Mouse (Mus musculus) mesoderm, embryonic 11.5 days (tissue): ENCODE measurements around the gene Calml4.

Experiments used
- DNase-seq: peaks from one replicate; pipeline ENCODE4 v3.0.0-alpha.2; 2012; ENCODE audit warnings: low read depth, low spot score

The Calml4 gene

DNA sequence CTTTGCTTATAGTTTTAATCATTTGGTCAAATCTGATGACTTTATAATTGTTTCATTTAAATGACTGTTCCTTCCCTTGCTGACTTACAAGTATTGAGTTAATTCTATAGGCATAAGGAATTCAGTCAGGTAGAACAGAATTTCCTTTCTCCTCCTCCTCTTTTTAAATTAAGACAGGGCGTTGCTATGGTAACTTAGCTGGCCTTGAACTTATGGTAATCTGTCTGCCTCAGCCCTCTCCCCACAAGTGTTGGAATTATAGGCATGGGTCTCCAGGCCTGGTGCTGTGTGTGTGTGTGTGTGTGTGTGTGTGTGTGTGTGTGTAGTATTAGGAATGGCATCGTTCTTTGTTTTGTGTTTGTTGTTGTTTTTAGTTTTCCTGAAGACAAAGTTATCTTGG lies 43.9 kb downstream of the Calml4 start:
- peak; percentile 23 for DNase-seq

DNA sequence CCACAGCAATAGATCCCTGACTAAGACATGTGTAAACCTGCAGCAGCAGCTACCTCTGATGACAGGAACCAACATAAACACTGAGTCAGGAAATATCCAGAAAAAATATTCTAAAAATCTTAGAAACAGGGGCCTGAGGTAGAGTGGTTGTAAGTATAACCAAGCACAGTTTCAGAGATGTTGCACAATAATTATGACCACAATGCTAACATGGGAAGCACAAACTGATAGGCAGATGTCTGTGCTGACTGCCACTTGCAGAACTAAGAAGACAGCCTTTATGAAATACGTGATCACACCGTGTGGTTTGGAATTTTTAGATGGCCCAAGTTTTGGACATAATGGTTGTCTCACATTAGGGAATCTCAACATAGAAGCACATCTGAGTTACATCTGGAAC lies 46.0 kb downstream of the Calml4 start:
- no peak for DNase-seq

DNA sequence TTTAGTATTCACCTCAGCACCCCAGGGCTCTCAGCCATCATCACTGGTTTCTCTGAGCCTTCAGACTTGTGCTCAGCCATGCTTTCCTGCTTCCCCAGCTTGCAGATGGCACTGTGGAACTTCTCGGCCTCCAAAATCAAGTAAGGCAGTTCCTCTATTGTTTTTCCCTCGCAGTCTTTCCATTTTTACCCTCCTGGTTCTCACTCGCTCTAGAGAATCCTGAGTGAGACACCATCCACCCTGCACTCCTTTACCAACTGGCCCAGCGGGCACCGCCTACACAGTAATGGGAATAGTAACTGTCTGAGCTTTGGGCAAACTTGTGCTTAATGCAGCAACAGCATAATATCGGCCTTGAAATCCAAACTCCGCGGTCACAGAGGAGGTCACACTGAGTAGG lies 47.2 kb downstream of the Calml4 start:
- DNase-seq = no peak

DNA sequence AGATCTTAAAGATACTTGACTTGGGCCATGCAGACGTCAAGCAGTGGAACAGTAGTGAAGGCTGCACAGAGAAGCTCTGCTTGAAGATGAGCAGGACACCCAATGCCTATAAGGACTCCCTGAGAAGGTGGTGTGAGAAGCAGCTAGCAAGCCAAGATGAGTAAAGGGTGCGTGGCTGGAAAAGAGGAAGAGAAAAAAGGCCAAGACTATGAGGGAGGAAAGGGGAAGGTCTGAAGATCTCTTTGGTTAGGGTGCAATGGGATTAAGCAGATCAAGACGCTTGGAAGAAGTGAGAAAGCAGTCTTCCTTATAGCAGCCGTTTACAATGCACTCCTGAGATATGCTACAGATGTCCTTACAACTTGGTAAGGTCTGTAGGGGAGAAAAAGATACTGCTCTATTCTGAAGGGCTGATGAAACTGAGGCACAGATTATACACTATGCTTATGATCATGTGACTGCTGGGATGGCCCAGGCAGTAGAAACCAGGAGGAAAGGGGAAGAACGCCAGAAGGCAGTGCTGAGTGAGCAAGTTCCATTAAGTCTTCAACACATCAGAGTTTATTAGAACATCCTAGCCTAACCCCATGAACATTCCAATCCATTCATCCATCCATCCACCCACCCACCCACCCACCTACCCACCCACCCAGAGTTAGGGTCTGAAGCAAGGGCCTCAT lies 55.6 kb downstream of the Calml4 start:
- no peak for DNase-seq

DNA sequence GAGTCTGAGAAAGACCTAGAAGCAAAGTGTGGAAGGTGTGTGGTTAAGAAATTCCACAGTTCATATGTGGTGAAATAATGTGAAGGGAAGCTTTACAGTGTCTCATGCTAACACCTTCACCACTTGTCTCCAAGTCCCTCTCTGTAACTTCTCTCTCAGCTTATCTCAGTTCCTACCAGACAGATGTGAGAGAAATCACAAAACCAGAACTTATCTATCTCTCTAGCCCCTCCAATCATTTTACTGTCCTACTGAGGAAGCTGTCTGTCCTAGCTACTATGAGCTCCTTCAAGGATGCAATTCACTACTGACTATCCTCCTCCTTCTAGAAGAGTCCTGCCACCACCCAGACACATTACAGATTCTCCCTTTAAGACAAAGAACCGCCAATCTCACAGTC lies 59.2 kb downstream of the Calml4 start:
- no peak for DNase-seq

DNA sequence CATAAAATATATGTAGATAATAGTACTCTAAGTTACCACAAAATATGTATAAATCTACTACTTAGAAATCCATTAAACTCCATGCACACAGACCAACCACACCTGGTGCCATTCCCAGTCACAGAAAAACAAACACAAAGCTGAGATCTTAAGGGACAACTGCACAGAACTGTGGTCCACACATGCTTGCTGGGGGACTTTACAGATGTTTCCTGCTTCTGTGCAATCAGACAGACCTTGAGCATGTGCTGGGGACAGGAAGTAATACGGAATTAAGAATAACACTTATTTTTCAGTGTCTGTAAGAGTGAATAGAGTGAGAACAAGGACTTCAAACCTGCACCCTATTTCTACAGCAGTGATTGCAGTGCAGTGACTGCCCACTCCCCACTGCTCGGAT lies 63.0 kb downstream of the Calml4 start:
- peak; percentile 2 for DNase-seq

DNA sequence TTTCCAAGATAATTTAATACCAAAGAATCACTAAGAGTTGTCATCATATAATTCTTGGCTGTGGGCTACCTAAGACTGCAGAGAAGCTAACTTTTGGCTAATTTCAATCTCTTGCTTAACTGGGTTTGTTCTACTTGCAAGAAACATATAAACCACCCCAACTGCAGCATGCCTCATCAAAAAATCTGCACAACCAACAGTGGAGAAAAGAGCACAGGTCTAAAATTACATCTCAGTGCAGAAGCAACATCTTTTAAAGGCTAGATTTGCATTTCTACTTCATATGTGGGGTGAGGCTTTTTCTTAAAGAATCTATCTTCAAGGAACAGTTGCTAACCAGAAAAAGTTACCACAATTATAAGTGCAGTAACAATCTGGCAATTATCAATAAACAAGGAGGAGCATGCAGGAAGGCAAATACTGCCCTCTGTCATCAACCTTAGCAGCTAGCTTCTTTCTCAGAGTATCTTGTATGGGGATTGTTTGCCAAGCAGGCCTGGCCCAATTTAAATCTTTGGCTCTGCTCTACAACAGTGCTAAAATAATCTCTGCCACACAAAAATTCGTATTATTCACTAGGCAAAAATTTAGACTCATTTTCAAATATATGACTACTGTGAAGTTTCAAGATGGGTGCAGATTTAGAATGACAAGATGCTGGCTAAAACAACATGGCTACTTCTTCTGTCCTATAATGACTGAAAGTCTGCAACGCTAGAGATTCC lies 67.2 kb downstream of the Calml4 start:
- DNase-seq = no peak
